Mouse (Mus musculus) CH12.LX (cell line): ENCODE data around the gene Aire. TPM values are rescaled to one million over a fixed set of nuclear protein-coding genes. Genes with fewer than 3 reads are reported as not detected.

Experiments
- DNase-seq: peaks from one replicate; pipeline ENCODE4 v3.0.0-alpha.2; 2013; ENCODE audit errors: extremely low read depth
- H3K27ac ChIP-seq: 2 replicates; pipeline ENCODE4 v1.5.1; 2012; ENCODE audit warnings: low read depth, mild to moderate bottlenecking, control low read depth, moderate library complexity; ENCODE audit not compliant: insufficient read depth
- H3K27me3 ChIP-seq: replicated peaks from 2 replicates; pipeline ENCODE3; 2012; ENCODE audit warnings: inconsistent platforms
- H3K36me3 ChIP-seq, 2 experiments: replicated peaks in 1 of 2; 2 replicates each; pipeline versions ENCODE3 to v1.6.1; 2012; ENCODE audit warnings: inconsistent platforms in 1 of 2, low read length in 1 of 2, mild to moderate bottlenecking in 1 of 2, mixed read lengths in 1 of 2, moderate library complexity in 1 of 2; ENCODE audit not compliant: control insufficient read depth in 1 of 2, insufficient read depth in 1 of 2
- H3K4me1 ChIP-seq, 2 experiments: 2 replicates each; pipeline ENCODE4 v1.6.1; 2012; ENCODE audit warnings: inconsistent platforms in 1 of 2, moderate library complexity in 1 of 2; ENCODE audit not compliant: insufficient read depth in 2 of 2, control insufficient read depth in 1 of 2
- H3K4me2 ChIP-seq: 2 replicates; pipeline ENCODE4 v1.6.1; 2012; ENCODE audit warnings: low read depth, mild to moderate bottlenecking, control low read depth; ENCODE audit not compliant: poor library complexity, insufficient read depth, severe bottlenecking
- H3K4me3 ChIP-seq, 3 experiments: fragments of 150-350 bp in 1 of 3; sonication (generic) in 1 of 3; replicated peaks in 1 of 3; 2 replicates each; pipeline versions ENCODE3 to v1.5.1; 2011 to 2012; ENCODE audit warnings: low read depth in 2 of 3, low read length in 2 of 3, mild to moderate bottlenecking in 2 of 3, moderate library complexity in 2 of 3, control low read depth in 1 of 3, improper control_type of control experiment in 1 of 3, inconsistent platforms in 1 of 3, mixed read lengths in 1 of 3; ENCODE audit not compliant: poor library complexity in 1 of 3
- H3K79me2 ChIP-seq: replicated peaks from 2 replicates; pipeline ENCODE4 v1.6.1; 2012; ENCODE audit warnings: mild to moderate bottlenecking, moderate library complexity; ENCODE audit not compliant: control insufficient read depth, poor library complexity, insufficient read depth, severe bottlenecking; ENCODE audit errors: extremely low read depth
- H3K9ac ChIP-seq: 2 replicates; pipeline ENCODE4 v1.6.1; 2012; ENCODE audit warnings: low read depth, mild to moderate bottlenecking, control low read depth, moderate library complexity; ENCODE audit not compliant: insufficient read depth
- H3K9me3 ChIP-seq: replicated peaks from 2 replicates; pipeline ENCODE3; 2012; ENCODE audit warnings: low read length, inconsistent platforms, mixed read lengths
- CHD2 ChIP-seq: IDR thresholded peaks from 2 replicates; pipeline ENCODE4 v1.6.1; 2011; ENCODE audit warnings: low read length, improper control_type of control experiment
- E2F4 ChIP-seq: IDR thresholded peaks from 2 replicates; pipeline ENCODE4 v1.6.1; 2011; ENCODE audit warnings: low read depth, low read length, improper control_type of control experiment; ENCODE audit not compliant: insufficient replicate concordance
- ELF1 ChIP-seq: IDR thresholded peaks from 2 replicates; pipeline ENCODE4 v1.6.1; 2014; ENCODE audit warnings: low read depth, mild to moderate bottlenecking, inconsistent platforms, low read length, improper control_type of control experiment
- EP300 ChIP-seq: IDR thresholded peaks from 2 replicates; pipeline ENCODE4 v1.6.1; 2011; ENCODE audit warnings: low read length, improper control_type of control experiment
- ETS1 ChIP-seq: conservative IDR thresholded peaks from 2 replicates; pipeline ENCODE4 v1.6.1; 2012; ENCODE audit warnings: low read depth, mild to moderate bottlenecking, inconsistent platforms, low read length, improper control_type of control experiment, moderate library complexity
- GABPA ChIP-seq: IDR thresholded peaks from 2 replicates; pipeline ENCODE4 v1.6.1; 2012; ENCODE audit warnings: low read depth, low read length, improper control_type of control experiment, inconsistent platforms; ENCODE audit not compliant: insufficient replicate concordance
- HCFC1 ChIP-seq: IDR thresholded peaks from 2 replicates; pipeline ENCODE4 v1.6.1; 2012; ENCODE audit warnings: low read depth, mild to moderate bottlenecking, inconsistent platforms, low read length, improper control_type of control experiment
- JUND ChIP-seq: conservative IDR thresholded peaks from 2 replicates; pipeline ENCODE4 v1.6.1; 2011; ENCODE audit warnings: low read depth, low read length, improper control_type of control experiment
- MAX ChIP-seq: IDR thresholded peaks from 2 replicates; pipeline ENCODE4 v1.6.1; 2011; ENCODE audit warnings: low read length, improper control_type of control experiment
- MAZ ChIP-seq: IDR thresholded peaks from 2 replicates; pipeline ENCODE4 v1.6.1; 2012; ENCODE audit warnings: low read depth, mild to moderate bottlenecking, inconsistent platforms, low read length, improper control_type of control experiment, moderate library complexity
- MEF2A ChIP-seq: IDR thresholded peaks from 2 replicates; pipeline ENCODE4 v1.6.1; 2014; ENCODE audit warnings: low read depth, mild to moderate bottlenecking, inconsistent platforms, low read length, improper control_type of control experiment, borderline replicate concordance
- MXI1 ChIP-seq: IDR thresholded peaks from 2 replicates; pipeline ENCODE4 v1.6.1; 2011; ENCODE audit warnings: mild to moderate bottlenecking, low read depth, low read length, improper control_type of control experiment
- NRF1 ChIP-seq: IDR thresholded peaks from 2 replicates; pipeline ENCODE4 v1.6.1; 2014; ENCODE audit warnings: low read depth, mild to moderate bottlenecking, inconsistent platforms, low read length, improper control_type of control experiment, moderate library complexity
- PAX5 ChIP-seq: IDR thresholded peaks from 2 replicates; pipeline ENCODE4 v1.6.1; 2012; ENCODE audit warnings: low read length, inconsistent platforms, mixed read lengths
- POLR2A ChIP-seq: IDR thresholded peaks from 2 replicates; pipeline ENCODE4 v1.6.1; 2011; ENCODE audit warnings: low read depth, mild to moderate bottlenecking, improper control_type of control experiment, low read length
- SIN3A ChIP-seq: IDR thresholded peaks from 2 replicates; pipeline ENCODE4 v1.6.1; 2012; ENCODE audit warnings: low read length, improper control_type of control experiment, inconsistent platforms
- SMC3 ChIP-seq: IDR thresholded peaks from 2 replicates; pipeline ENCODE4 v1.6.1; 2011; ENCODE audit warnings: low read depth, low read length, improper control_type of control experiment
- TBP ChIP-seq: conservative IDR thresholded peaks from 2 replicates; pipeline ENCODE4 v1.6.1; 2011; ENCODE audit warnings: low read depth, low read length, improper control_type of control experiment
- UBTF ChIP-seq: IDR thresholded peaks from 2 replicates; pipeline ENCODE4 v1.6.1; 2012; ENCODE audit warnings: low read depth, mild to moderate bottlenecking, inconsistent platforms, low read length, improper control_type of control experiment, moderate library complexity
- ZKSCAN1 ChIP-seq: IDR thresholded peaks from 2 replicates; pipeline ENCODE4 v1.6.1; 2012; ENCODE audit warnings: low read depth, inconsistent platforms, low read length, improper control_type of control experiment, borderline replicate concordance
- ZMIZ1 ChIP-seq: IDR thresholded peaks from 2 replicates; pipeline ENCODE4 v1.6.1; 2012; ENCODE audit warnings: low read depth, mild to moderate bottlenecking, inconsistent platforms, low read length, improper control_type of control experiment
- ZNF384 ChIP-seq: IDR thresholded peaks from 2 replicates; pipeline ENCODE4 v1.6.1; 2012; ENCODE audit warnings: low read depth, low read length, improper control_type of control experiment, inconsistent platforms
- dilution Hi-C: fragments of 300-500 bp; cut with MboI; formaldehyde crosslinking; loops from 2 replicates; pipeline ENCODE4 v1.14.3; 2020; ENCODE audit warnings: low sequenced_read_pairs; ENCODE audit not compliant: extremely low pct_unique_long_range_greater_than_20kb, extremely low pct_ligation_motif_present
- in situ Hi-C: fragments of 300-500 bp; cut with MboI; formaldehyde crosslinking; loops from 3 replicates; pipeline ENCODE4 v1.14.3; 2019; ENCODE audit warnings: low sequenced_read_pairs, low pct_ligation_motif_present, low pct_unique_long_range_greater_than_20kb, mixed read lengths
- polyA plus RNA-seq: library from polyadenylated mRNA; unstranded; fragments of >175 nt; gene quantifications from 2 replicates; pipeline ENCODE4 v1.2.1, GENCODE M21; 2012; ENCODE audit warnings: low read depth; ENCODE audit not compliant: insufficient read length
- total RNA-seq, 2 experiments: library from RNA; depleted of rRNA; stranded (reverse); fragments of 300-350 nt in 1 of 2; fragments of >200 nt in 1 of 2; gene quantifications; 2 replicates each; pipeline ENCODE4 v1.2.3; 2012 to 2014

Gene Aire
- total and polyA plus RNA-seq, 3 experiments: 0.16 to 0.17 TPM; not detected in 1

- in situ Hi-C loops (no loop called here), dilution Hi-C loops (no loop called here)
- peaks cover under 1 to 5% of the 10 kb centered on the region in 2 experiments; a peak in 2 of 4 replicates for H3K4me1 ChIP-seq
- TF ChIP-seq SMC3: no peak
- TF ChIP-seq POLR2A: no peak
- TF ChIP-seq HCFC1: no peak
- TF ChIP-seq ETS1: no peak
- no peak for TF ChIP-seq SIN3A
- no peak for TF ChIP-seq MXI1
- TF ChIP-seq MAX: no peak
- no peaks in the 10 kb centered on the region for H3K79me2 ChIP-seq
- no peak overlapping the region for H3K4me3 ChIP-seq
- peaks cover 4% of the 10 kb centered on the region for H3K9me3 ChIP-seq
- peaks cover 0 to 31% of the 10 kb centered on the region in 2 experiments for H3K36me3 ChIP-seq
- no peak overlapping the region for H3K4me2 ChIP-seq
- no peak overlapping the region for H3K27ac ChIP-seq
- peaks cover 6% of the 10 kb centered on the region for H3K27me3 ChIP-seq
- no peak overlapping the region for H3K9ac ChIP-seq
- no peak for DNase-seq
These were observed 36.7 kb upstream of the Aire start for GRCm38 (mm10) chr10:78079955-78080591.

GRCm38 (mm10) chr10:78078276-78078675, 34.9 kb upstream of the Aire start:
- Histone ChIP-seq H3K9me3 (peaks cover 4% of the 10 kb centered on the region), H3K4me3 (no peak overlapping the region), H3K4me2 (no peak overlapping the region), H3K27me3 (peaks cover 6% of the 10 kb centered on the region), H3K9ac (no peak overlapping the region), H3K27ac (no peak overlapping the region), H3K36me3 (peaks cover 0 to 45% of the 10 kb centered on the region in 2 experiments), H3K79me2 (no peaks in the 10 kb centered on the region), H3K4me1 (peaks cover 13 to 18% of the 10 kb centered on the region in 2 experiments)
- dilution Hi-C loops: no loop called here
- in situ Hi-C loops: no loop called here
- no peak for DNase-seq
- TF ChIP-seq ELF1: no peak
- TF ChIP-seq TBP: no peak
- no peak for TF ChIP-seq CHD2
- no peak for TF ChIP-seq HCFC1
- TF ChIP-seq ETS1: no peak
- no peak for TF ChIP-seq JUND
- TF ChIP-seq MAZ: no peak
- TF ChIP-seq ZNF384: no peak
- no peak for TF ChIP-seq EP300
- no peak for TF ChIP-seq NRF1
- TF ChIP-seq UBTF: no peak
- TF ChIP-seq MXI1: no peak
- no peak for TF ChIP-seq MEF2A
- no peak for TF ChIP-seq E2F4
- no peak for TF ChIP-seq ZKSCAN1
- TF ChIP-seq ZMIZ1: no peak
- no peak for TF ChIP-seq POLR2A
- no peak for TF ChIP-seq GABPA
- no peak for TF ChIP-seq PAX5
